Mouse (Mus musculus) forebrain, embryonic 12.5 days (tissue): ENCODE data around the gene Ltbp3. TPM values are rescaled to one million over a fixed set of nuclear protein-coding genes. Genes with fewer than 3 reads are reported as not detected.

Source experiments
- ATAC-seq: fragments of 200-750 bp; cut with Nextera tagmentation; 2 replicates; pipeline ENCODE4 v1.8.0; 2017; ENCODE audit warnings: moderate TSS enrichment; ENCODE audit not compliant: low FRiP score
- H3K27ac ChIP-seq: fragments of 300-500 bp; sonication (generic); 2 replicates; pipeline ENCODE4 v1.5.1; 2016; ENCODE audit warnings: mild to moderate bottlenecking
- H3K27me3 ChIP-seq: fragments of 300-500 bp; sonication (generic); 2 replicates; pipeline ENCODE4 v1.6.1; 2016; ENCODE audit warnings: mild to moderate bottlenecking
- H3K36me3 ChIP-seq: fragments of 300-500 bp; sonication (generic); replicated peaks from 2 replicates; pipeline ENCODE4 v1.6.1; 2016; ENCODE audit warnings: mild to moderate bottlenecking
- H3K4me1 ChIP-seq: fragments of 300-500 bp; sonication (generic); 2 replicates; pipeline ENCODE4 v1.6.1; 2016
- H3K4me2 ChIP-seq: fragments of 300-500 bp; sonication (generic); 2 replicates; pipeline ENCODE4 v1.6.1; 2016; ENCODE audit warnings: mild to moderate bottlenecking, moderate library complexity
- H3K4me3 ChIP-seq: fragments of 300-500 bp; sonication (generic); replicated peaks from 2 replicates; pipeline ENCODE4 v1.5.1; 2016; ENCODE audit warnings: mild to moderate bottlenecking
- H3K9ac ChIP-seq: fragments of 300-500 bp; sonication (generic); 2 replicates; pipeline ENCODE4 v1.6.1; 2016; ENCODE audit warnings: mild to moderate bottlenecking
- H3K9me3 ChIP-seq: fragments of 300-500 bp; sonication (generic); 2 replicates; pipeline ENCODE4 v1.6.1; 2016
- WGBS: fragments of 180-500 bp; shearing (Covaris S2); methylation state at CpG from one replicate; pipeline ENCODE4 v1.1.7; 2016; 5-methylcytosine and 5-hydroxymethylcytosine counted together
- polyA plus RNA-seq: library from polyadenylated mRNA; unstranded; fragments of >200 nt; fragmentation: Nextera tagmentation; extraction: Ambion mirVana; gene quantifications from 2 replicates; pipeline ENCODE4 v1.2.1, GENCODE M21; 2016

Gene Ltbp3
- polyA plus RNA-seq, 1 experiment from 2014 or later = 10.0 TPM

DNA sequence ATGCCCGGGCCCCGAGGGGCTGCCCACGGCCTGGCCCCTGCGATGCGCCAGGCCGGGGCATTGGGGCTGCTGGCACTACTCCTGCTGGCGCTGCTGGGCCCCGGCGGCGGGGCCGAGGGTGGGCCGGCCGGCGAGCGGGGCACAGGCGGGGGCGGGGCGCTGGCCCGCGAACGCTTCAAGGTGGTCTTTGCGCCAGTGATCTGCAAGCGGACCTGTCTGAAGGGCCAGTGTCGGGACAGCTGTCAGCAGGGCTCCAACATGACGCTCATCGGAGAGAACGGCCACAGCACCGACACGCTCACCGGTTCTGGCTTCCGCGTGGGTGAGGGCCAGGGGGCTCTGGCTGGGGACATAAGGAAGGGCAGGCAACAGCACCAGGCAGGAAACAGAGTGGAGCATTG lies 1.5 kb downstream of the Ltbp3 start:
- peak overlapping the region; percentile 47 for H3K4me3 ChIP-seq
- H3K4me2 ChIP-seq = peak overlapping the region; percentile 81
- peak overlapping the region; percentile 71 for H3K27ac ChIP-seq
- no peaks in the 10 kb centered on the region for H3K36me3 ChIP-seq
- H3K4me1 ChIP-seq = peaks cover 47% of the 10 kb centered on the region
- WGBS = under 1% methylated on average over 32 of the region's 32 CpGs
- peak overlapping the region; percentile 73 for H3K9ac ChIP-seq
- no peaks in the 10 kb centered on the region for H3K9me3 ChIP-seq
- peak; percentile 59 for ATAC-seq
- peaks cover 75% of the 10 kb centered on the region for H3K27me3 ChIP-seq

DNA sequence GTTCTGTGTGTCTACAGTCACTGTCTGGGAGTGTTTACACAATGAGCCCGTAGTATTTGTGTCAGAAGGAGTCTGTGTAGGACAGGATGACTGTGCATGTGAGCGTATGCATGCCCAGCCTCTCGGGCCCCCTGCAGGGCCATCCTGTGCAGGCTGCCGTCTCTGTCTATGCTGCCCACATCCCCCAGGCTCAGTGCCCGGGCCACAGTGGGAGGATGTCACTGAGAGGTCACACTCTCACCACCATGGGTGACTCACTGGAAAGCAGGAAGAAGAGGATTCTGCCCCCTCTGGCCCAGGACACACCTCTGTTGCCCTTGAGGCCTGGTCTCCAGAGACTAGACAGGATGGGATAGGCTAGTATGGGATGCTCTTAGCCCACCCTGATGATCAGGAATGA lies 2.9 kb downstream of the Ltbp3 start:
- peaks cover 47% of the 10 kb centered on the region for H3K4me1 ChIP-seq
- no peak overlapping the region for H3K4me3 ChIP-seq
- peak overlapping the region; percentile 81; the same call in 1 of the 2 replicates for H3K4me2 ChIP-seq
- H3K27me3 ChIP-seq = peaks cover 82% of the 10 kb centered on the region
- 0 out of 2 replicates have a peak overlapping the region, but pooled peaks have one; percentile 4 for H3K9ac ChIP-seq
- WGBS = 65% methylated on average over 5 of the region's 5 CpGs
- no peak overlapping the region for H3K27ac ChIP-seq
- no peaks in the 10 kb centered on the region for H3K36me3 ChIP-seq
- H3K9me3 ChIP-seq = no peaks in the 10 kb centered on the region
- ATAC-seq = no peak

DNA sequence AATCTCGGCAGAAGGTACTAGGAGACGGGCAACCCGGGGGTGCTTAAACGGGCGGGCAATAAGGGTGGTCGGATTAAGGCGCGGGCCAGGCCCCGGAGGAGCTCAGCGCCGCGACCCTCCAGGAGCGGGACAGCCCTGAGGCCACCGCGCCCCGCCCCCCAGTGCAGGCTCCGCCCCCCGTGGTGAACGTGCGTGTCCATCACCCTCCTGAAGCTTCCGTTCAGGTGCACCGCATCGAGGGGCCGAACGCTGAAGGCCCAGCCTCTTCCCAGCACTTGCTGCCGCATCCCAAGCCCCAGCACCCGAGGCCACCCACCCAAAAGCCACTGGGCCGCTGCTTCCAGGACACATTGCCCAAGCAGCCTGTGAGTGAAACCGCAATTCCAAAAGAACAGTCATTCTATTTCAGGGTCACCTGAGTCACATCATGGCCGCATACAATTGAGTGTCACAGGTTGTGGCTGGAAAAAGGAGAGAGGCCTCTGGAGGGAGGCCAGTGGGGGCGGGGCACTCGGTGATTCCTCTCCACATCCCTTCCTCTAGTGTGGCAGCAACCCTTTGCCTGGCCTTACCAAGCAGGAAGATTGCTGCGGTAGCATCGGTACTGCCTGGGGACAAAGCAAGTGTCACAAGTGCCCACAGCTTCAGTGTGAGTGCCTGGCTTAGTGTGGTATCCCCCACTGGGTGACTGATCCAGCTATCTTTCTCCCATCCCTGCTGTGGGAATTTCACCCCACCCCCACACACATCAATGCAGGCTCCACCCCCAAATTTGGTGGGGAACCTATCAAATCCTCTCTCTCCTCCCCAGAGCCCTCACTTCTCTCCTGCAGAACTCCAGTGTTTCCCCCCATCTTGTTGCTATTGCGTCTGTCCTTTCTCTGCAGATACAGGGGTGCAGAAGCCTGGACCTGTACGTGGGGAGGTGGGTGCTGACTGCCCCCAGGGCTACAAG lies 5.3 kb downstream of the Ltbp3 start:
- 3% methylated on average over 35 of the region's 36 CpGs for WGBS
- no peak for ATAC-seq
- Histone ChIP-seq H3K4me1 (peaks cover 42% of the 10 kb centered on the region), H3K4me2 (peak overlapping the region; percentile 55), H3K4me3 (peak overlapping the region; percentile 17), H3K36me3 (no peaks in the 10 kb centered on the region), H3K9ac (peak overlapping the region; percentile 47), H3K27me3 (peaks cover 84% of the 10 kb centered on the region), H3K27ac (no peak overlapping the region), H3K9me3 (no peaks in the 10 kb centered on the region)

DNA sequence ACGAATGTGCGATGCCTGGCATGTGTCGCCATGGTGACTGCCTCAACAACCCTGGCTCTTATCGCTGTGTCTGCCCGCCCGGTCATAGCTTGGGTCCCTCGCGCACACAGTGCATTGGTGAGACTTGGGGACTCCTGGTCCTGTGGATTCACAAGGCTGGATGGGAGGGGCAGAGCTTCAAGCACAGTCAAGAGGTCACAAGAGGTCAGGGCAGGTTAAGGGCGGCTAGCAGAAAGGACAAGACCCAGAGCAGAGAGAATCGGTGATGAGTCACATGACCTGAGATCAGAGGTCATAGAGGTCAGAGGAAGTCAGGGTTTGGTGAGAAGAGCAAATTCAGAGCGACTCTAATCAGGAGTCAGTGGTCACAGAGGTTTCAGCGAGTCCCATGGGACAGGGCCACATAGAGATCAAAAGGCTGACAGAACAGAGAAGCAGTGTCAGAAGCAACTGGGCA lies 6.2 kb downstream of the Ltbp3 start:
- Histone ChIP-seq H3K9ac (no peak overlapping the region), H3K4me2 (no peak overlapping the region), H3K9me3 (no peaks in the 10 kb centered on the region), H3K4me1 (peaks cover 46% of the 10 kb centered on the region), H3K36me3 (no peaks in the 10 kb centered on the region), H3K4me3 (no peak overlapping the region), H3K27me3 (peaks cover 88% of the 10 kb centered on the region), H3K27ac (no peak overlapping the region)
- 36% methylated on average over 12 of the region's 12 CpGs for WGBS
- ATAC-seq = no peak

DNA sequence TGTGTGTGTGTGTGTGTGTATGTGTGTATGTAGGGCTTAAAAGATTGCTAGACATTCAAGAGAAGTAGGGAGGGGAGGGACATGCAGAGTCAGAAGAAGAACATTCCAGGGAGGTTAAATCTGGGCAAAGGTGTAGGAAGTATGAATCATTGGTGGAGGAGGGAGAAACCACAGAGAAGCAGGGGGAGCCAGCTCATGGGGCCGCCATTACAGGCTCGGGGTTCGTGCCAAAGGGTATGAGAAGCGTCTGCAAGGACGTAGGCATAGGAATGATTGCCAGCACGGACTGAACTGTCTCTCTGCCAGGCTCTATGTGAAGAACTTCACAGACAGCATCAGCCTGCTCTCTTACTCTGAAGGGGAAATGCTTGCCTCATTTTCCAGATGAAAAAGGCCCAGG lies 8.8 kb downstream of the Ltbp3 start:
- H3K27ac ChIP-seq = no peak overlapping the region
- H3K27me3 ChIP-seq = peaks cover 94% of the 10 kb centered on the region
- no peak for ATAC-seq
- H3K36me3 ChIP-seq = no peaks in the 10 kb centered on the region
- H3K9me3 ChIP-seq = no peaks in the 10 kb centered on the region
- H3K4me1 ChIP-seq = peaks cover 34% of the 10 kb centered on the region
- 74% methylated on average over 6 of the region's 6 CpGs for WGBS
- no peak overlapping the region for H3K9ac ChIP-seq
- H3K4me2 ChIP-seq = no peak overlapping the region
- no peak overlapping the region for H3K4me3 ChIP-seq

DNA sequence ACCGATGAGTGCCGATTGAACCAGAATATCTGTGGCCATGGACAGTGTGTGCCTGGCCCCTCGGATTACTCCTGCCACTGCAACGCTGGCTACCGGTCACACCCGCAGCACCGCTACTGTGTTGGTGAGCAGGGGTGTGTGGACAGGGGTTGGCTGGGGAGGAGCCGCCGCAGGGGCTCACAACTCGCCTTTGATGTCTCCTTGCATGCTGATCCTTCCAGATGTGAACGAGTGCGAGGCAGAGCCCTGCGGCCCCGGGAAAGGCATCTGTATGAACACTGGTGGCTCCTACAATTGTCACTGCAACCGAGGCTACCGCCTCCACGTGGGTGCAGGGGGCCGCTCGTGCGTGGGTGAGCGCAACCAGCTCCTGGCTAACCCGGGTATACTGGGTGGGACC lies 10.2 kb downstream of the Ltbp3 start:
- WGBS = 9% methylated on average over 22 of the region's 22 CpGs
- 0 out of 2 replicates have a peak overlapping the region, but pooled peaks have one; percentile 2 for H3K4me3 ChIP-seq
- no peaks in the 10 kb centered on the region for H3K9me3 ChIP-seq
- ATAC-seq = no peak
- H3K36me3 ChIP-seq = no peaks in the 10 kb centered on the region
- H3K4me2 ChIP-seq = no peak overlapping the region
- no peak overlapping the region for H3K27ac ChIP-seq
- peaks cover 94% of the 10 kb centered on the region for H3K27me3 ChIP-seq
- H3K9ac ChIP-seq = no peak overlapping the region
- peaks cover 26% of the 10 kb centered on the region for H3K4me1 ChIP-seq

DNA sequence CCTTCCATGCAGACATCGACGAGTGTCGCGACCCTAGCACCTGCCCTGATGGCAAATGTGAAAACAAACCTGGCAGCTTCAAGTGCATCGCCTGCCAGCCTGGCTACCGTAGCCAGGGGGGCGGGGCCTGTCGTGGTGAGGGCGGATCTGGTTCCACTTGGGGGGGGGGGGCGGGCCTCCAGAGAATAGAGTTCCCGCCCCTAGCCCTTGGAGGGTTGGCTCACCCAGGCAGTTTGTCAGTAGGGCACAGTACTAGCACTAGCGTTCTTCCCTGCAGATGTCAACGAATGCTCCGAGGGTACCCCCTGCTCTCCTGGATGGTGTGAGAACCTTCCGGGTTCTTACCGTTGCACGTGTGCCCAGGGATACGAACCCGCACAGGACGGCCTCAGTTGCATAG lies 11.0 kb downstream of the Ltbp3 start:
- H3K4me3 ChIP-seq = peak overlapping the region; percentile 2; the same call in 1 of the 2 replicates
- H3K4me2 ChIP-seq = peak overlapping the region; percentile 31; the same call in 1 of the 2 replicates
- no peak overlapping the region for H3K27ac ChIP-seq
- H3K4me1 ChIP-seq = peaks cover 24% of the 10 kb centered on the region
- no peaks in the 10 kb centered on the region for H3K9me3 ChIP-seq
- 0 out of 2 replicates have a peak overlapping the region, but pooled peaks have one; percentile 25 for H3K9ac ChIP-seq
- WGBS = 6% methylated on average over 20 of the region's 20 CpGs
- peaks cover 94% of the 10 kb centered on the region for H3K27me3 ChIP-seq
- ATAC-seq = 0 out of 2 replicates have a peak, but pooled peaks have one; percentile 20
- no peaks in the 10 kb centered on the region for H3K36me3 ChIP-seq

DNA sequence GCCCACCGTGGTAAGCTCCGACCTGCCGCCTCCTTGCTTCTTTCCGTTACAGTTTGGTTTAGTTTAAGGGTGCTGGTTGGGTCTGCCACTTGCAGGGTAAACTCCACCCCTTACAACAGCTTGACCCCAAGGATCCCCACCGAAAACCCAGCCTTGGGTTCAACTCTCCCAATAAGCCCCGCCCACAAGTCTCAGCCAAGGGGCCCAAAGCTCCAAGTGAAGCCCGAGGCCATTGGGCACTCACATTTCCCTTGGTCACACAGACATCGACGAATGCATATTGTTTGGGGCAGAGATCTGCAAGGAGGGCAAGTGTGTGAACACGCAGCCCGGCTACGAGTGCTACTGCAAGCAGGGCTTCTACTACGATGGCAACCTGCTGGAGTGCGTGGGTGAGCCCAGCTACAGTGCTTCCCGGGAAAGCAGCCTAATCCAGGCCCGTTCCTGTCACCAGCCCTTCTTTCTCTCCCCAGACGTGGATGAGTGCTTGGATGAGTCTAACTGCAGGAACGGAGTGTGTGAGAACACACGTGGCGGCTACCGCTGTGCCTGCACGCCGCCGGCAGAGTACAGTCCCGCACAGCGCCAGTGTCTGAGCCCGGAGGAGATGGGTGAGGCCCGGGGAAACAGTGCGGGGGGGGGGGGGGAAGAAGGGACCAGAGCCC lies 15.7 kb downstream of the Ltbp3 start:
- ATAC-seq = 0 out of 2 replicates have a peak, but pooled peaks have one; percentile 57
- Histone ChIP-seq H3K9ac (peak overlapping the region; percentile 51), H3K4me2 (peak overlapping the region; percentile 42), H3K9me3 (no peaks in the 10 kb centered on the region), H3K4me3 (peak overlapping the region; percentile 28), H3K4me1 (peaks cover 19% of the 10 kb centered on the region), H3K27ac (no peak overlapping the region), H3K36me3 (peaks cover 43% of the 10 kb centered on the region), H3K27me3 (peaks cover 76% of the 10 kb centered on the region)
- WGBS = 6% methylated on average over 29 of the region's 29 CpGs

DNA sequence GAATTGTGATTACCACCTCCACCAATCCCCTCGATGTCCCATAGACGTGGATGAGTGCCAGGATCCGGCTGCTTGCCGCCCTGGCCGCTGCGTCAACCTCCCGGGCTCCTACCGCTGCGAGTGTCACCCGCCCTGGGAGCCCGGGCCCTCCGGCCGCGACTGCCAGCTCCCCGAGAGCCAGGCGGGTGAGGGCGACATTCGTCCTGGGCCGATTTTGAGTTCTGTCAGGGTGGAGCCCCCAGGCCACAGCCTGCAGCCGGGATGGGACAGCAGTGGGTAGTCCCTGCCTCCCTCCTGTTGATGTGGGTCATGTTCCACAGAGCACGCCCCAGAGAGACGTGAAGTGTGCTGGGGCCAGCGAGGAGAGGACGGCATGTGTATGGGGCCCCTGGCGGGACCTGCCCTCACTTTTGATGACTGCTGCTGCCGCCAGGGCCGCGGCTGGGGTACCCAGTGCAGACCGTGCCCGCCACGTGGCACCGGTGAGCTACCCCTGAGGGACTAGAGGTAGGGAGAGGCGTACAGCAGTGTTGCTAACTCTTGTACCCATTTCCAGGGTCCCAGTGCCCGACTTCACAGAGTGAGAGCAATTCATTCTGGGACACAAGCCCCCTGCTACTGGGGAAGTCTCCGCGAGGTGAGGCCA lies 16.4 kb downstream of the Ltbp3 start:
- peak overlapping the region; percentile 51 for H3K9ac ChIP-seq
- H3K4me3 ChIP-seq = peak overlapping the region; percentile 28
- H3K27me3 ChIP-seq = peaks cover 69% of the 10 kb centered on the region
- peak overlapping the region; percentile 42 for H3K4me2 ChIP-seq
- WGBS = 11% methylated on average over 36 of the region's 36 CpGs
- peaks cover 50% of the 10 kb centered on the region for H3K36me3 ChIP-seq
- no peaks in the 10 kb centered on the region for H3K9me3 ChIP-seq
- no peak overlapping the region for H3K27ac ChIP-seq
- peaks cover 13% of the 10 kb centered on the region for H3K4me1 ChIP-seq
- ATAC-seq = peak; percentile 46; the same call in 1 of the 2 replicates

DNA sequence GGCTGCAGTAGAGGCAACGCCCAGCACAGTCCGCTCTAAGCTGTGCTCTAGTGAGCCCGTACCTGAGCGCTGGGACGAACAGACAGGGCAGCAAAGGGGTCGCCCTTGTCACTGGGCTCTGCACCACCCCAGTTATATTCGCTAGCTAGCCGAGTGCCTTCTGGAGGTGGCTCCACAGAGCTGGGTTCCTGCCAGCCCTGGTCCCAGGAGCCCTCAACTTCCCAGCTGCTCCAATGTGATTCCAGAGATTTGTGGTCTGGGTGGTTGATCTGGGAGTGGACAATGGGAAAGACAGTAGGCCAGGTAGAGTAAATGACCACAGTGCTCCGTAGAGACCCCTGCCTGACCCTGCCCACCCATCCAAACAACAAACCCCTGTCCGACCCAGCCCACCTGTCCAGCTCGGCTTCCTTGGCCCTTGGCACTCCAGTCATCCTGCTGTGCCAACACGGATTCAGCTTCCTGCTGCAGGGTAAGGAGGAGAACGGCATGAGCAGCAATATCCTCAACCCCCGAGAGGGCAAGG lies 18.2 kb downstream of the Ltbp3 start:
- Histone ChIP-seq H3K4me1 (peaks cover 13% of the 10 kb centered on the region), H3K4me2 (no peak overlapping the region), H3K4me3 (no peak overlapping the region), H3K9ac (no peak overlapping the region), H3K27ac (no peak overlapping the region), H3K9me3 (no peaks in the 10 kb centered on the region), H3K27me3 (peaks cover 51% of the 10 kb centered on the region), H3K36me3 (peaks cover 66% of the 10 kb centered on the region)
- 91% methylated on average over 14 of the region's 14 CpGs for WGBS
- no peak for ATAC-seq

DNA sequence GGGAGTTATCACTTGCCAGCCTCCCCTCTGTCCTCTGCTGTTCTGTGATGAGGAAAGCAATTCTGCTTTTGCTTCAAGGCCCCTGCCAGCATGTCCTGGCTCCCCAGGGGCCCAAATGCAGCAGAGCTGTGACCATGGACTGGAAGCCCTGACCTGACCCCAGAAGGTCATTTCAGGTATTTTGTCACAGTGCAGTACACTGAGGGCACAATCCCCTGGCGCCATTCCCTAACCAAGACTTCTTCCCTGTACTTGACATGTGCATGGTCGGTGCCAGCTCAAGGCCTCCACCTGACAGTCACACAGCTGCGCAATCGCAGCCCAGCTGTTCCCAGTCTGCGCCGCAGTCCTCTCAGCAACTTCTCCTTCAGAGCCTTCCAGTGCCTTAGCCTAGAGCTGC lies 22.5 kb downstream of the Ltbp3 start:
- H3K27ac ChIP-seq = no peak overlapping the region
- no peaks in the 10 kb centered on the region for H3K9me3 ChIP-seq
- peaks cover 11% of the 10 kb centered on the region for H3K27me3 ChIP-seq
- no peak overlapping the region for H3K9ac ChIP-seq
- H3K4me2 ChIP-seq = no peak overlapping the region
- no peaks in the 10 kb centered on the region for H3K4me1 ChIP-seq
- WGBS = 96% methylated on average over 6 of the region's 6 CpGs
- no peak for ATAC-seq
- peaks cover 98% of the 10 kb centered on the region for H3K36me3 ChIP-seq
- no peak overlapping the region for H3K4me3 ChIP-seq

DNA sequence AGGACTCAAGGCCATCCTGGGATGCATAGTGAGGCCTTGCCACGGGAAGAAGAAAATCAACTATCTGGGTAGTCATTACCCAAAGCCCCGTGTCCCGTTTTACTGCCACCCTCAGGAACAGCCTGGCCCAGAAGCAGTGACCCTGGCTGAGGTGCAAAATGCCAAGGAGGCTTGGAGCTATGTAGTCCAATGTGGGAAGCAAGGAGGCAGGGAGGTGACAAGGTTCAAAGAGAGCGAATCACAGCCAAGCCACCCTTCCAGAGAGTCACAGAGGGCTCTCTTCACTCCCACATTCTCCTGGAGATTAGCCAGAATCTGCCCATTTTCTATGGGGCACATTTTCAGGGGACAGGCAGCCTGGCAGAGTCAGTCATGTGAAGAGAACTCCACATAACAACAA lies 26.6 kb downstream of the Ltbp3 start:
- Histone ChIP-seq H3K4me2 (no peak overlapping the region), H3K4me1 (peaks cover 18% of the 10 kb centered on the region), H3K27me3 (no peaks in the 10 kb centered on the region), H3K27ac (no peak overlapping the region), H3K36me3 (peaks cover 74% of the 10 kb centered on the region), H3K9me3 (no peaks in the 10 kb centered on the region), H3K9ac (no peak overlapping the region), H3K4me3 (no peak overlapping the region)
- ATAC-seq = no peak
- WGBS = 95% methylated on average over 4 of the region's 4 CpGs
